Mouse (Mus musculus): ENCODE results near the gene Fbxo46. TPM values are rescaled to one million over a fixed set of nuclear protein-coding genes. Genes with fewer than 3 reads are reported as not detected.

Gene Fbxo46
- polyA plus RNA-seq, 1 experiment from 2014 or later: 5.1 TPM

DNA sequence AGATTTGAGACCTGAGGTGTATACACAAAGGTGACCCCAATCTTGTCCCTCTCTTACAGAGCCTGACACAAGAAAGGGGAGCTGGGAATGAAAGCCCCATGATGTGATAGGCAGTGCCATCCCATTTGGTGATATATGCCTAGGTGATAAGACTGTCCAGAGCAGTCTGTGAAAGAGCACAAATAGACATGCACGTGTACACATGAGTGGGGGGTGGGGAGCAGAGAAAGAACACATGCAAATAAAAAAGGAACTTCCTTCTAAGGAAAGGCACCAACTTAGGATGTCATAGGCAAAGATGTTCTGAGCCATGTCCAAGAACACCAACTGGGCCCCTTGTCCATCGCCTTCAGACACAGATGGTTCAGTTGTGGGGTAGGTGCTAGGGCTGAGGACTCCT, 15.2 kb upstream of the Fbxo46 start:
- 0 out of 2 replicates have a peak, but pooled peaks cover 3% of the 10 kb centered on the region for H3K4me1 ChIP-seq (replicated peaks)
- 42% methylated on average over 2 of the region's 2 CpGs for WGBS (ENCODE audit: insufficient replicate concordance)
- no peaks in the 10 kb centered on the region for H3K9me3 ChIP-seq (replicated peaks)
- H3K4me3 ChIP-seq (replicated peaks): no peak overlapping the region
- H3K36me3 ChIP-seq (replicated peaks): no peaks in the 10 kb centered on the region
- H3K4me2 ChIP-seq: no peak overlapping the region
- ATAC-seq (ENCODE audit: insufficient read depth): no peak
- no peak overlapping the region for H3K27ac ChIP-seq (replicated peaks)
- peaks cover 37% of the 10 kb centered on the region for H3K27me3 ChIP-seq
- H3K9ac ChIP-seq: no peak overlapping the region

DNA sequence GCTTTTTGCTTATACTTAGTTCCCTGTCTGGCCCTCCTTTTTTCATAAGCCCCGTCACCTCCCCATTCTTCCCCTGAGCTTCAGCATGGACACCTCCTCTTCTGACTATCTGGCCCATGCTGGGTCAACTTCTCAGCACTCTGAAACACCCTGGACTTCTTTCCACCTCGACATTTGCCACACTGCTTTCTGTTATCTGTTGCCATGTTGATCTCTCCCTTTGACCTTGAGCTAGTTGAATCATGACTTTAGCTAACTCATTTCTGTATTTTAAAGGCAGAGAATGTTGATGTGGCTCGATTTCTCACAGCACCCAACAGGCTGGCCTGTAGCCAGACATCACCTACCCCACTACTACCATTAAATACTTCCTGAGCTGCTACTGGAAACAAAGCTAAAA, 12.2 kb upstream of the Fbxo46 start:
- Histone ChIP-seq H3K4me2 (no peak overlapping the region), H3K27ac (replicated peaks) (no peak overlapping the region), H3K4me1 (replicated peaks) (0 out of 2 replicates have a peak, but pooled peaks cover 3% of the 10 kb centered on the region), H3K9ac (no peak overlapping the region), H3K36me3 (replicated peaks) (no peaks in the 10 kb centered on the region), H3K9me3 (replicated peaks) (no peaks in the 10 kb centered on the region), H3K27me3 (peaks cover 34% of the 10 kb centered on the region), H3K4me3 (replicated peaks) (no peak overlapping the region)
- ATAC-seq (ENCODE audit: insufficient read depth): no peak
- 27% methylated on average over 3 of the region's 3 CpGs for WGBS (ENCODE audit: insufficient replicate concordance)

DNA sequence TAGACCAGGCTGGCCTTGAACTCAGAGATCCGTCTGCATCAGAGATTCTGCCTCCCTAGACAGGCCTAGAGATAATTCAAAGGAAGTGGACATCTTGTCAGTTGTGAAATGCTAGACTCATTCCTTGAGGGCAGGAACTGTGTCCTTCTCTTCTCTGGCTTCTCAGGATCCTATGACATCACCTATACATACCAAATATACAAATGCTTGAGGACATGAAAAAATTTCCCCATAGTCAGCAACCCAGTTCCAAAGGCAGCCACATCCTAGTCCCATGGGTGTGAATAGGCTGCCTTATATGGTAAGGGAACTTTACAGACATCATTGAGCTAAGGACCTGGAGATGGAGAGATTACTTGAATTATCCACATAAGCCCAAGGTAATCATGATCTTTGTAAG, 10.1 kb upstream of the Fbxo46 start:
- no peak overlapping the region for H3K27ac ChIP-seq (replicated peaks)
- no peak overlapping the region for H3K4me3 ChIP-seq (replicated peaks)
- H3K27me3 ChIP-seq: peaks cover 38% of the 10 kb centered on the region
- no peaks in the 10 kb centered on the region for H3K36me3 ChIP-seq (replicated peaks)
- no peak overlapping the region for H3K9ac ChIP-seq
- no peak for ATAC-seq (ENCODE audit: insufficient read depth)
- H3K4me1 ChIP-seq (replicated peaks): 0 out of 2 replicates have a peak, but pooled peaks cover 3% of the 10 kb centered on the region
- H3K4me2 ChIP-seq: no peak overlapping the region
- no peaks in the 10 kb centered on the region for H3K9me3 ChIP-seq (replicated peaks)
- 46% methylated on average over 1 of the region's 1 CpGs for WGBS (ENCODE audit: insufficient replicate concordance)

DNA sequence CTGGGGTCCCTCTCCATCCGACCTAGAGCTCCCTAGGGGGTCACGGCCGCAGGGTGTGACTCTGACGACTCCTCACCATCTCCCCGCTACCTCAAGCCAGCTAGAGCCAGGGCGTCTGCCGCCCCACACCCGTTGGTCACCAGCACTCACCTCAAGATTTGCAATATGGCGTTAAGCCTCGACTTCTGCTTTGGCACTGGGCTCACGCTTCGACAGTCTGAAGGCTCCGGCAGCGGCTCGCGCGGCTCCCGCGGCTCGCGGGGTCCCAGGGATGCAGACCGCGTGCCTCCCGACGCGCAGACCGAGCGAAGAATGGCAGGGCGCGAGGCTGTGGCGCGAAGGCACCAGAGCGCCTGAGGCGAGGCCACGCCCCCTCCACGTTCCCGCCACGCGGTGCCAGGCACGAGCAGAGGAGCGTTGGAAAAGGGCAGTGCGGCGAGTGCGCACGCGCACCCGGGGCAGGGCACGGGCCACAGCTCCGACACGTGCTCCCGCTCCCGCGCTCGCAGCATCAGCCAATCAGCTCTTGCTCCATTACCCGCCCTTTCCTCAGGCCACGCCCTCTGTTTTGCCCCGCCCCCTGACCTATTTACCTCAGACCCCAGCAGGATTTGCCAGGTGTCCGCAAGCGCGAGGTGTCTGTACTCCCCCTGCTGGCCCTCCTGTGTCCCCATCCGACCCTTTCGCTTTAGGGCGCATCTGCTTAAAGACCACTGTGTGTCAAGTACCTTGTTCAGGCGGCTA, 1.5 kb upstream of the Fbxo46 start, which contains the start of gene Gm4969:
Gm4969 (minus strand) TSS at position 341 of the 744 bp plus-strand sequence.
- H3K36me3 ChIP-seq (replicated peaks): no peaks in the 10 kb centered on the region
- H3K4me2 ChIP-seq: peak within 1 kb of the TSS; percentile 83
- peaks cover 25% of the 10 kb centered on the region for H3K4me1 ChIP-seq (replicated peaks)
- peak within 1 kb of the TSS; percentile 76 for H3K4me3 ChIP-seq (replicated peaks)
- no peak within 1 kb of the TSS for H3K9ac ChIP-seq
- ATAC-seq (ENCODE audit: insufficient read depth): no peak
- H3K9me3 ChIP-seq (replicated peaks): no peaks in the 10 kb centered on the region; the same call in 1 of the 2 replicates
- no peak within 1 kb of the TSS for H3K27ac ChIP-seq (replicated peaks)
- WGBS (ENCODE audit: insufficient replicate concordance): 26% methylated on average over 64 of the region's 64 CpGs
- peaks cover 26% of the 10 kb centered on the region for H3K27me3 ChIP-seq

DNA sequence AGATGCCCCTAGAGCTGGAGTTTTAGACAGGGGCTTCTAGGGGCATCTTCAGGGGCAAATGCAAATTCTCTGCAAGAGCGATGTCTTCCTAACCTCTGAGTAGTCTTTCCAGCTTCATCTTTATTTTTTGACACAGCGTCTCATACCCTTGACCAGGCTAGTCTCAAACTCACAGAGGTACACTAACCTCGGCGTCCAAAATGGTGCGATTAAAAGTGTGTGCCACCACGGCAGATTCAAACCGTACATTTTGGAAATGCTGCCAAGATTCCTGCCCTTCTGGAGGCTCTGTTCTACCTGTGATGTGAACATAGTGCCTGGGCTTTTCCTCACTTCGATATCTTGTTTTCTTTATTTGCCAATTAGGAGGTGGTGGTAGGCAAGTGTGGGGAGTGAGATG, 576 bp upstream of the Fbxo46 start:
- Histone ChIP-seq H3K4me2 (peak overlapping the region; percentile 83), H3K27ac (replicated peaks) (no peak overlapping the region), H3K36me3 (replicated peaks) (no peaks in the 10 kb centered on the region), H3K27me3 (peaks cover 19% of the 10 kb centered on the region), H3K9me3 (replicated peaks) (no peaks in the 10 kb centered on the region; the same call in 1 of the 2 replicates), H3K9ac (no peak overlapping the region), H3K4me1 (replicated peaks) (peaks cover 25% of the 10 kb centered on the region), H3K4me3 (replicated peaks) (peak overlapping the region; percentile 76)
- ATAC-seq (ENCODE audit: insufficient read depth): peak; percentile 3
- WGBS (ENCODE audit: insufficient replicate concordance): 86% methylated on average over 8 of the region's 8 CpGs

DNA sequence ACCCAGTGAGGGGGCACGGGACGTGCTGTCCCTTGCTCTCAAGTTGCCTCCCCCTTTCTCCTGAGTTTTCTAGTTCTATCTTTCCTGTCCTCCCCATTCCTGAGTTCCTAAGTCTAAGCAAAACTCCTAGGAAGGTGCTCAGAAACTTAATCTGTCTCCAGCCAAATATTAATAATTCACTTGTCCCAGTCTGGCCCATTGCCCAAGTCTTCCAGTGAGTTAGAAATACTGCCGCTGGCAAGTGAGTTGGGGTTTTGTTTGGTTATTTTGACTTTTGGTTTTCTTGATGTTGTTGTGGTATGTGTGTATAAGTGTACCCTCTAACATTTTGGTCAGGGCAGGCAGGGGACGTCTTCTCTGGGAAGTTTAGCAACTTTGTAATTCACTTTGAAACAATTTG, 2.0 kb downstream of the Fbxo46 start:
- H3K27ac ChIP-seq (replicated peaks): no peak overlapping the region
- no peak overlapping the region for H3K4me3 ChIP-seq (replicated peaks)
- no peak for ATAC-seq (ENCODE audit: insufficient read depth)
- no peak overlapping the region for H3K4me2 ChIP-seq
- H3K9me3 ChIP-seq (replicated peaks): no peaks in the 10 kb centered on the region; the same call in 1 of the 2 replicates
- no peaks in the 10 kb centered on the region for H3K36me3 ChIP-seq (replicated peaks)
- WGBS (ENCODE audit: insufficient replicate concordance): 77% methylated on average over 4 of the region's 4 CpGs
- peaks cover 25% of the 10 kb centered on the region for H3K4me1 ChIP-seq (replicated peaks)
- H3K9ac ChIP-seq: no peak overlapping the region
- peaks cover 16% of the 10 kb centered on the region for H3K27me3 ChIP-seq

DNA sequence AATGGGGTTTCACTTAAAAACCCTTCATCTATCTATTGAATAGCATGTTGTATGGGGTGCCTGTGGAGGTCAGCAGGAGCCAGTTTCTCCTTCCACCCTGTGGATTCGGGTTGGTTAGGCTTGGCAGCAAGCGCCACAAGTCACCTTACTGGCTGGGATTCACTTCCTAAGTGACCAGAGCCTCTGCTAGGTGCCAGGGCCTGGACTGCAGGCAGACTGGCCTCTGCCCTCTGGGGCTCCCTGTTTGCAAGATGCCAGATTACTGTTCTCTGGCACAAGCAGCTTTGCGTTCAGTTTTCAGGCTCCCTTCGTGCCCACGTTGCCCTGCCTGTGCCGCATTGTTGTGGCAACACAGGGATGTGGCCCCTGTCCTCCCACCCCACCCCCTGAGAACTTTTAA, 5.1 kb downstream of the Fbxo46 start:
- Histone ChIP-seq H3K4me3 (replicated peaks) (no peak overlapping the region), H3K36me3 (replicated peaks) (0 out of 2 replicates have a peak, but pooled peaks cover 3% of the 10 kb centered on the region), H3K27ac (replicated peaks) (no peak overlapping the region), H3K9ac (no peak overlapping the region), H3K9me3 (replicated peaks) (no peaks in the 10 kb centered on the region), H3K27me3 (no peaks in the 10 kb centered on the region), H3K4me2 (no peak overlapping the region), H3K4me1 (replicated peaks) (peaks cover 17% of the 10 kb centered on the region)
- ATAC-seq (ENCODE audit: insufficient read depth): no peak
- WGBS (ENCODE audit: insufficient replicate concordance): 81% methylated on average over 6 of the region's 6 CpGs

DNA sequence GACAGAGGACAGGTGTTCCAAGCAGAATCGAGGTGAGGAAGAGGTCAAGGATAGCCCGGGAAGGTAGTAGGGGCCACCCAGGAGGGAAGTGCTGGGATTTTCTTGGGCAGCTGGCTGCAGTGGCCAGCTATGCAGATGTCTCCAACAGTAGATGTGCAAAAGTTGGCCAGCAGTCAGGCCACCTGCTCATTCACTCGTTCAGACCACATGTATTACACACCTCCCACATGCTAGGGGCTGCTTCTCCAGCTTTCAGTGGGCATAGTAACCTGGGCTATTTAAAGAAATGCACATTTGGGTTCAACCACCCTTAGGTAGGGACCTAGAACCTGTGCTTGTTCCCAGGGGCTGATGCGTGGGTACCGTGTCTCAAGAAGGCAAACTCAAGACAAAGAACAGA, 8.1 kb downstream of the Fbxo46 start:
- WGBS (ENCODE audit: insufficient replicate concordance): 81% methylated on average over 5 of the region's 5 CpGs
- Histone ChIP-seq H3K9me3 (replicated peaks) (no peaks in the 10 kb centered on the region), H3K27ac (replicated peaks) (no peak overlapping the region), H3K4me2 (no peak overlapping the region), H3K4me1 (replicated peaks) (peaks cover 16% of the 10 kb centered on the region), H3K27me3 (no peaks in the 10 kb centered on the region), H3K9ac (no peak overlapping the region), H3K4me3 (replicated peaks) (no peak overlapping the region), H3K36me3 (replicated peaks) (0 out of 2 replicates have a peak, but pooled peaks cover 3% of the 10 kb centered on the region)
- no peak for ATAC-seq (ENCODE audit: insufficient read depth)

DNA sequence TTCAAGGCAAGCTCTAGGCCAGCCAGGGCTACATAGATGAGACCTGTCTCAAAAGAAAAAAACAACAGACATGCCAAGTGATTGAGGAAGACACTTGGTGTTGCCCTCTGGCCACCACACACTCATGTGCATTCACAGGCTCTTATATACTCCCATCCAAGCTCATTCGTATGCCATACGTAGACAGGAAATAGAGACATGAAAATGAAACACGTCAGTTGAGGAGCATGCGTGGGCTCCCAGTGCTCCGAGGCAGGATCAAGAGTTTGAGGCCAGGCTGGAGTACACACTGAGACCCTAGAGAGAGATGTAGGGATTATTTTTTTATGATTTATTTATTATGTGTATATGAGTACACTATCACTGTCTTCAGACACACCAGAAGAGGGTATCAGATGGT, 9.7 kb downstream of the Fbxo46 start:
- peaks cover 8% of the 10 kb centered on the region; the same call in 1 of the 2 replicates for H3K36me3 ChIP-seq (replicated peaks)
- no peaks in the 10 kb centered on the region for H3K9me3 ChIP-seq (replicated peaks)
- no peak overlapping the region for H3K27ac ChIP-seq (replicated peaks)
- no peaks in the 10 kb centered on the region for H3K27me3 ChIP-seq
- H3K4me3 ChIP-seq (replicated peaks): no peak overlapping the region
- H3K9ac ChIP-seq: no peak overlapping the region
- peaks cover 16% of the 10 kb centered on the region for H3K4me1 ChIP-seq (replicated peaks)
- WGBS (ENCODE audit: insufficient replicate concordance): 83% methylated on average over 5 of the region's 5 CpGs
- no peak for ATAC-seq (ENCODE audit: insufficient read depth)
- no peak overlapping the region for H3K4me2 ChIP-seq

DNA sequence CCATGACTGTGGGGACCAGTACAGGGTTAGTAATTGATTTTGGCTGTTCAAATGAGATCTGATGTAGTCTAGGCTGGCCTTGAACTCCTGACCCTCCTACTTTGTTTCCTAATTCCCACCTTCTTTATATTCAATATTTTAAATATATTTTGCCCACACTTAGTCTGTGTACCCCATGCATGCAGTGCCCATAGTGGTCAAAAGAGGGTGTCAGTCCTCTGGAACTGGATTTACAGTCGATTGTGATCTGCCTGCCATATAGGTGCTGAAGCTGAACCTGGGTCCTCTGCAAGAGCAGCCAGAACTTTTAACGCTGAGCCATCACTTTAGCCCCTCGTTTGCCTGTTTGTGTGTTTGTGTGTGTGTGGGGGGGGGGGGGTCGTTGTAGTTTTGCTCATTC, 11.0 kb downstream of the Fbxo46 start:
- Histone ChIP-seq H3K27ac (replicated peaks) (peak overlapping the region; percentile 51; the same call in 1 of the 2 replicates), H3K4me3 (replicated peaks) (no peak overlapping the region), H3K9me3 (replicated peaks) (no peaks in the 10 kb centered on the region), H3K4me2 (peak overlapping the region; percentile 78), H3K4me1 (replicated peaks) (peaks cover 16% of the 10 kb centered on the region), H3K9ac (no peak overlapping the region), H3K36me3 (replicated peaks) (peaks cover 19% of the 10 kb centered on the region), H3K27me3 (no peaks in the 10 kb centered on the region)
- no peak for ATAC-seq (ENCODE audit: insufficient read depth)
- WGBS (ENCODE audit: insufficient replicate concordance): 36% methylated on average over 4 of the region's 4 CpGs

DNA sequence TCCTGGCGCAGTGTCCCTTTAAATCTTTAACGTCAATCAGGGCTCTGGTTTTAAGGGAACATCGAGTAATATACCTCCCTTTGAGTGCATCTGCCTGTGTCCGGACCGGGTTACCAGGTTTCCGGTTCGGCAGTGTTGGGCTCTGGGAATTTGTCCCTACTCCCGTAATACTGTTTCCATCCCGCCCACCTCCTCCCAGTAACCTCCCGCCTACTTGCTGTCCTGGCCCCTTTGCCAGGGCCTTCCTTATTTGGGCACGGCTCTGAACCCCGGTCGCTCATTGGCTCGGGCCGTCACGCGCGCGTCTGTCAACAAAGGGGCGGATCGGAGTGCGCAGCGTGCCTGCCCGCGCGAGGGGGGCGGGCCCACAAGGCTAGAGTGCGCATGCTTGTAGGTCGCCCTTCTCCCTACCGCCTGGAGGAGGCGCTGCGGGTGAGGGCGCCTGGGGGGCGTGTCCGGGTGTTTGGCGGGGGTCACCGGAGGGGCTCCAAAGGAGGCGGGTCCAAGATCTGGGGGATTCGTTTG, 11.7 kb downstream of the Fbxo46 start:
- H3K9ac ChIP-seq: peak overlapping the region; percentile 17

More for the DNA sequence above, 11.7 kb downstream of the Fbxo46 start:
- H3K9me3 ChIP-seq (replicated peaks): no peaks in the 10 kb centered on the region
- peaks cover 26% of the 10 kb centered on the region for H3K36me3 ChIP-seq (replicated peaks)
- no peaks in the 10 kb centered on the region for H3K27me3 ChIP-seq
- ATAC-seq (ENCODE audit: insufficient read depth): peak; percentile 96
- peak overlapping the region; percentile 51 for H3K27ac ChIP-seq (replicated peaks)
- WGBS (ENCODE audit: insufficient replicate concordance): under 1% methylated on average over 39 of the region's 39 CpGs
- peaks cover 16% of the 10 kb centered on the region for H3K4me1 ChIP-seq (replicated peaks)
- peak overlapping the region; percentile 52 for H3K4me3 ChIP-seq (replicated peaks)
- H3K4me2 ChIP-seq: peak overlapping the region; percentile 78

Data from liver, embryonic 15.5 days (tissue).